Mouse (Mus musculus) lung, adult 2 months (tissue): ENCODE data around the gene Galnt13.

ENCODE experiments used
- CTCF ChIP-seq: fragments of 200-500 bp; IDR thresholded peaks from 2 replicates; pipeline ENCODE4 v1.5.1; 2011; ENCODE audit warnings: mild to moderate bottlenecking, low read length, control low read depth; ENCODE audit not compliant: insufficient read depth
- POLR2A ChIP-seq: fragments of 200-500 bp; IDR thresholded peaks from 2 replicates; pipeline ENCODE4 v1.6.1; 2011; ENCODE audit warnings: low read depth, mild to moderate bottlenecking, control low read depth, low read length, borderline replicate concordance; ENCODE audit errors: extremely low read depth

GRCm38 (mm10) chr2:55153089-55153488, 717.0 kb downstream of the Galnt13 start:
- TF ChIP-seq CTCF = no peak
- no peak for TF ChIP-seq POLR2A
